Mouse (Mus musculus) forebrain, embryonic 13.5 days (tissue): Measurements from ENCODE around the gene Zmiz1. TPM values are rescaled to one million over a fixed set of nuclear protein-coding genes. Genes with fewer than 3 reads are reported as not detected.
A peak's percentile ranks its signal among the peaks of the same experiment; 100 is the strongest.

Experiments
- ATAC-seq: fragments of 200-750 bp; cut with Nextera tagmentation; 2 replicates; pipeline ENCODE4 v1.8.0; 2017
- H3K27ac ChIP-seq: fragments of 300-500 bp; sonication (generic); 2 replicates; pipeline ENCODE4 v1.5.1; 2015; ENCODE audit warnings: inconsistent platforms, mild to moderate bottlenecking, moderate library complexity
- H3K27me3 ChIP-seq: fragments of 300-500 bp; sonication (generic); 2 replicates; pipeline ENCODE4 v1.6.1; 2015; ENCODE audit warnings: mild to moderate bottlenecking, inconsistent platforms
- H3K36me3 ChIP-seq: fragments of 300-500 bp; sonication (generic); 2 replicates; pipeline ENCODE4 v1.6.1; 2015; ENCODE audit warnings: mild to moderate bottlenecking, inconsistent platforms; ENCODE audit not compliant: poor library complexity, severe bottlenecking
- H3K4me1 ChIP-seq: fragments of 300-500 bp; sonication (generic); 2 replicates; pipeline ENCODE4 v1.6.1; 2015; ENCODE audit warnings: inconsistent platforms
- H3K4me2 ChIP-seq: fragments of 300-500 bp; sonication (generic); 2 replicates; pipeline ENCODE4 v1.6.1; 2015; ENCODE audit warnings: inconsistent platforms, mild to moderate bottlenecking, moderate library complexity
- H3K4me3 ChIP-seq: fragments of 300-500 bp; sonication (generic); 2 replicates; pipeline ENCODE4 v1.5.1; 2015; ENCODE audit warnings: mild to moderate bottlenecking, inconsistent platforms
- H3K9ac ChIP-seq: fragments of 300-500 bp; sonication (generic); 2 replicates; pipeline ENCODE4 v1.6.1; 2015; ENCODE audit warnings: mild to moderate bottlenecking, inconsistent platforms
- H3K9me3 ChIP-seq: fragments of 300-500 bp; sonication (generic); replicated peaks from 2 replicates; pipeline ENCODE4 v1.6.1; 2016; ENCODE audit warnings: inconsistent platforms
- WGBS: fragments of 180-500 bp; shearing (Covaris S2); methylation state at CpG from one replicate; pipeline ENCODE4 v1.1.7; 2015; 5-methylcytosine and 5-hydroxymethylcytosine counted together
- polyA plus RNA-seq: library from polyadenylated mRNA; unstranded; fragments of >200 nt; fragmentation: Nextera tagmentation; extraction: Ambion mirVana; gene quantifications from 2 replicates; pipeline ENCODE4 v1.2.1, GENCODE M21; 2015

The Zmiz1 gene
- polyA plus RNA-seq, 1 experiment from 2014 or later = 57.2 TPM

DNA sequence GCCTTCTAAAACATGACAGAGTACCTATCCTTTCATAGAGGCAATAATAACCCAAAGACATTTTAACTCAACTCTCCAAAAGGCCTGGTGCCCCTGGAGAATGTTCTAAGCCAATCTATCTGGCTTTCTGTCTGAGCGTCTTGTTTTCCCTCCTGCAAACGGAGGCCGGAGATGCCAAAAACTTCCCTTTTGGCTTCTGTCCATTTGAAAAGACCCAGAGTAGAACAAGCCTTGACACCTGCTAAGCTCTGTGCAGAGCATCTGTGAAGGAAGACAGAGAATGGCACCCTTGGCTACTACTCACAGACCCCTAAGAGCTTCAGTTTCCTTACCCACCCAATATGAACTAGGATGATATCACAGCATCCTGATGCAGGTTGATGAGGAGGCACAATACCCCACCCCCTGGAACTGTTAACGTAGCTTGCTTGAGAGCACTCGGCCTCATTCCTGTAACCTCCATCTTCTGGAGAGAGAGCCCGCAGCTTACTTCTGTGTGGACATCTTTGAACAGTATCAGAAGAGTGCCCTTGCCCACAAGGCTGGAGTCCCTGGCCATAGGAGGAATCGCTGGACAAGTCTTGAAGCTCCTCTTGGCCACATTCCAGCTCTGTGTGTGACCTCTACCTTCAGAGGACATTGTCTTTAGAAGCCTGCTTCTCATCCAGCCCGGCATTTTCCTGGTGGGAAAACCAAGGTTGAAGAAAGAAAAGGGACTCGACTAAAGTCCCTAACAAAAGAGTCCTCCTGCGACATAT, 9.1 kb downstream of the Zmiz1 start:
- 70% methylated on average over 10 of the region's 10 CpGs for WGBS
- Histone ChIP-seq H3K4me3 (no peak overlapping the region), H3K4me1 (peaks cover 98% of the 10 kb centered on the region), H3K27me3 (no peaks in the 10 kb centered on the region), H3K36me3 (0 out of 2 replicates have a peak, but pooled peaks cover 3% of the 10 kb centered on the region), H3K9me3 (no peaks in the 10 kb centered on the region), H3K9ac (no peak overlapping the region), H3K27ac (peak overlapping the region; percentile 46), H3K4me2 (0 out of 2 replicates have a peak overlapping the region, but pooled peaks have one; percentile 6)
- no peak for ATAC-seq

GRCm38 (mm10) chr14:25468891-25469529, 10.0 kb downstream of the Zmiz1 start:
- Histone ChIP-seq H3K36me3 (0 out of 2 replicates have a peak, but pooled peaks cover 3% of the 10 kb centered on the region), H3K4me3 (no peak overlapping the region), H3K9ac (no peak overlapping the region), H3K9me3 (no peaks in the 10 kb centered on the region), H3K27me3 (no peaks in the 10 kb centered on the region), H3K27ac (peak overlapping the region; percentile 46), H3K4me1 (peaks cover 98% of the 10 kb centered on the region), H3K4me2 (no peak overlapping the region)
- ATAC-seq = no peak
- 46% methylated on average over 7 of the region's 7 CpGs for WGBS

DNA sequence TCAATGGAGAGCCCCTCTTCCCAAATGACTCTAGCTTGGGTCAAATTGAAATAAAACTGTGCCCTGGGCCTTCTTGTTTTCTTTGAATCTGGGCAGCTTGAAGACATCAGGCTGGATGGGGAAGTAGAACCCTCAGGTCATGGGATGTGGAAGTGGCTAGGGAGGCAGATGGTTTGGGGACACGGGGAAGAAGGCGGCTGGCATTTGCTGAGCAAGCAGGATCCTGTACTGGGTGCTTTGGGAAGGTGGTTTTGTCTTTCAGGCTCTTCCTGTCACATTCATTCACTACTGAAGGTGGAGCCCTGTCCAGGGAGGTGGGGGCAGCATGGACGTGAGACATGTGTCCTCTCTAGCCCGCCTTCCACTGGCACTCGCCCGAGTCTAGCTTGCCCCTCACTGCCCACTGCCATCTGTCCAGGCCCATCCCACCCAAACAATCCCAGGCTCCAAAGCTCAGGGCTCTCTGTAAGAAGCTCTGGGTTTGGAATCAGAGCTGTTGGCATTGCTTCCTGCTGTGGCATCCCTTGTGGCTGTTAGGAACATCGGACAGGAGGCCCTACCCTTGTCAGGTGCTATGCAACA, 11.3 kb downstream of the Zmiz1 start:
- Histone ChIP-seq H3K27me3 (no peaks in the 10 kb centered on the region), H3K4me1 (peaks cover 98% of the 10 kb centered on the region), H3K4me3 (no peak overlapping the region), H3K9me3 (no peaks in the 10 kb centered on the region), H3K27ac (peak overlapping the region; percentile 46), H3K9ac (no peak overlapping the region), H3K4me2 (no peak overlapping the region), H3K36me3 (0 out of 2 replicates have a peak, but pooled peaks cover 6% of the 10 kb centered on the region)
- ATAC-seq = 0 out of 2 replicates have a peak, but pooled peaks have one; percentile 9
- 72% methylated on average over 7 of the region's 7 CpGs for whole genome bisulfite sequencing

- H3K27me3 ChIP-seq = no peaks in the 10 kb centered on the region
- peaks cover 98% of the 10 kb centered on the region for H3K4me1 ChIP-seq
- H3K4me2 ChIP-seq = no peak overlapping the region
- H3K27ac ChIP-seq = peak overlapping the region; percentile 46; the same call in 1 of the 2 replicates
- WGBS = 59% methylated on average over 2 of the region's 2 CpGs
- 0 out of 2 replicates have a peak, but pooled peaks cover 6% of the 10 kb centered on the region for H3K36me3 ChIP-seq
- 0 out of 2 replicates have a peak overlapping the region, but pooled peaks have one; percentile 9 for H3K9ac ChIP-seq
- ATAC-seq = no peak
- H3K9me3 ChIP-seq = no peaks in the 10 kb centered on the region
- no peak overlapping the region for H3K4me3 ChIP-seq
These were observed 12.1 kb downstream of the Zmiz1 start for GRCm38 (mm10) chr14:25471035-25471434.

DNA sequence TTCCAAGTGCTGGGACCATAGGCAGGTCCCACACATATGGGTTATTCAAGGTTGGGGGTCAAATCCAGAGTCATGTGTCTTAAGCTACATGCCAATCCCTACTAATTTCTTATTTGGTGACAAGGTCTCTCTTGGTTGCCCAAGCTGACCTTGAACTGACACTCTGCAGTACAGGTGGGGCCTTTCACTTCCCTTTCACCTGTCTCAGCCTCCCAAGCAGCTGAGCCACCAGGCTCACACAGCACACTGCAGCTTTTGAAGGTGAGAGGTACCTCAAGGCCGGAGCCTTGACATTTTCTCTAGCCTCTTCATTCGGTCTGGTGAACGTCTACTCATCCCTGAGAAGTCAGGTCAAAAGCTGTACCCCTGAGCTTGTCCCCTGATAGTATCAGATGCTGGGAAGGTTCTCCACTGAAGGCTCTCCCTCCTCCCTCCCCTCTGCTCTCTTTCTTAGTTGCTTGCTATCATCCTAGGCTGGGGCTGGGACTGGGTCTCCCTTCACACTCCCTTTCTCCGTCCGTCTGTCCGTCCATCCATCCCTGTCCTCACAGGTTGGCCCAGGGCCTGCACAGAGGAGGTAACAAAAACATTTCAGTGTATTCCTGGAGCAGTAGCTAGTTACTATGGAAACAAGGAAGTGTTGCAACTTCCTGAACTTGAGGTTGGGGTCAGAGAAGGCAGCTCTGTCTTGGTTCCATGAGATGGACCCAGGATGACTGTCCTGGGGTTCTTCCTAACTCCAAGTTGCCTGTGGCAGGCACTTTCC, 13.3 kb downstream of the Zmiz1 start:
- no peak for ATAC-seq
- Histone ChIP-seq H3K4me3 (no peak overlapping the region), H3K9ac (no peak overlapping the region), H3K27ac (no peak overlapping the region; the same call in 1 of the 2 replicates), H3K27me3 (no peaks in the 10 kb centered on the region), H3K4me1 (peaks cover 100% of the 10 kb centered on the region), H3K4me2 (no peak overlapping the region), H3K36me3 (0 out of 2 replicates have a peak, but pooled peaks cover 6% of the 10 kb centered on the region), H3K9me3 (no peaks in the 10 kb centered on the region)
- 88% methylated on average over 6 of the region's 6 CpGs for WGBS

DNA sequence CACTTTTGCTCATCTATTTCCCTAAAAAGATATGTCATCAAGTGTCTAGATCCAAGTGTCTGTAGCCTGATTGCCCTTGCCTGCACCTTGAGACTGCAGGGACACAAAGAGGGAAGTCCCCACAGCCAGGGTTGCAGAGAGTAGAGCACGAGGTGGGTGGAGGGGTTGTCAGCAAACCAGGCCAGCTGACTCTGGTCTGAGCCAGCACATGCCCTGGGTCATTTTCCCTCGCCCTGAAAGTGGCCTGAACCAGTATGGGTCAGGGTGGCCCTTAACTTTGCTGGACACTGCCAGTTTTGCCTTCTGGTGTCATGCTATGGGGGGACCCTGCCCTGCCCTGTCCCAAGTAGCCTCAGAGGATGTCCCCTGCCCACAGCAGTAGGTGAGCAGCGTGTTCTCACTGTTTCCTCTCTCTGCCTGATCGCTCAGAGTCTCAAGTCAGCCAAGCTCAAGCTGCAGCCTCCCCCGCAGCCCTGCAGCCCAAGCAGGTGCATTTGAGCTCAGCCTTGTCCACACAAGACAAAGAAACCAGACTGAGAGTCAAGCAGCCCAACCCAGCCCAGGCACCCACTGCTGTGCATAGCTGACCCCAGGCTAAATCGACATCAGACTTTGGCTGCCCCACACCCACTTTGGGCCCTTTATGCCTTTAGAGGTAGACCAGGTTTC, 14.1 kb downstream of the Zmiz1 start:
- Histone ChIP-seq H3K9ac (no peak overlapping the region), H3K4me1 (peaks cover 100% of the 10 kb centered on the region), H3K36me3 (0 out of 2 replicates have a peak, but pooled peaks cover 5% of the 10 kb centered on the region), H3K9me3 (no peaks in the 10 kb centered on the region), H3K27ac (peak overlapping the region; percentile 53), H3K4me2 (no peak overlapping the region), H3K4me3 (no peak overlapping the region), H3K27me3 (no peaks in the 10 kb centered on the region)
- 55% methylated on average over 6 of the region's 6 CpGs for WGBS
- ATAC-seq = no peak

DNA sequence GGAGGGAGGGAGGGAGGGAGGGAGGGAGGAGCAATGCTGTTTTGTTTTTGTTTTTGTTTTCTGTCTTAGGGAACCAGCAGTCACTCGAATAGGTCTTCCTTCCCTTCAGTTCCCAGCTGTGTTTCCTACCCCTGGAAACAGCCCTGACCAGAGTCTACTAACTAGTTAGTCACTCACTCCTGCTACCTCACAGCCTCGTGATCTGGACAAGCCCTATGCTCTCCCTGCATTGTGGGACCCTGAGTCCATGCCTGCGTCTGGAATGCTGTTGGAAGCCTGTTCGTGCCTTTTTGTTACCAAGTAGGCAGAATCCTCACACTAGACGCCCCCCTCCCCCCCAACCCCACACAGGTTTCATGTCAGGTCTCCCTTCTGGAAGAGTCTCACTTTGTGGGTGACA, 15.0 kb downstream of the Zmiz1 start:
- Histone ChIP-seq H3K4me1 (peaks cover 100% of the 10 kb centered on the region), H3K4me2 (no peak overlapping the region), H3K27ac (no peak overlapping the region)

DNA sequence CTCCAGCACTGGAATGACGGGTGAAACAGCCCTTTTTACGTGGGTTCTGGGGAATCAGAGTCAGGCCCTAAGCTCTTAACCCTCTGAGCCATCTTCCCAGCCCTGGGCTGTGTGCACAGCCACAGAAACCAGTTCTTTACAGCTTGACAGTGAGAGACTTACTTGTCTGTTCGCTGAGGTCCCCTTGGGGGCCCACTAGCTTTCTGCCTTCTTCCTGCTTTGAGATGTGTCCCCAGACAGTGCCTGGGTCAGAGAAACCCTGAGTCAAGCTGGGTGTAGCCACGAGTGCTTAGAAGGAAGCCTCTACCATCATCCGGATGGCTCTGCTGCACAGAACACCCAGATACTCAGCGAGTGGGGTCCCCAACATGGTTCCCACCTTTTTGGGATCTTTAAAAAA, 15.7 kb downstream of the Zmiz1 start:
- Histone ChIP-seq H3K27ac (peak overlapping the region; percentile 57), H3K36me3 (0 out of 2 replicates have a peak, but pooled peaks cover 3% of the 10 kb centered on the region), H3K27me3 (no peaks in the 10 kb centered on the region), H3K9ac (no peak overlapping the region), H3K9me3 (no peaks in the 10 kb centered on the region), H3K4me2 (no peak overlapping the region), H3K4me1 (peaks cover 100% of the 10 kb centered on the region), H3K4me3 (no peak overlapping the region)
- ATAC-seq = no peak
- WGBS = 60% methylated on average over 6 of the region's 6 CpGs

More for the DNA sequence above, 15.0 kb downstream of the Zmiz1 start:
- H3K9me3 ChIP-seq = no peaks in the 10 kb centered on the region
- H3K27me3 ChIP-seq = no peaks in the 10 kb centered on the region
- no peak overlapping the region for H3K9ac ChIP-seq
- no peak overlapping the region for H3K4me3 ChIP-seq
- no peak for ATAC-seq
- 0 out of 2 replicates have a peak, but pooled peaks cover 3% of the 10 kb centered on the region for H3K36me3 ChIP-seq
- 48% methylated on average over 5 of the region's 5 CpGs for WGBS

GRCm38 (mm10) chr14:25476048-25476447, 17.1 kb downstream of the Zmiz1 start:
- peak overlapping the region; percentile 17; the same call in 1 of the 2 replicates for H3K9ac ChIP-seq
- H3K36me3 ChIP-seq = 0 out of 2 replicates have a peak, but pooled peaks cover 3% of the 10 kb centered on the region
- H3K4me3 ChIP-seq = no peak overlapping the region
- ATAC-seq = no peak
- no peaks in the 10 kb centered on the region for H3K9me3 ChIP-seq
- H3K4me1 ChIP-seq = peaks cover 100% of the 10 kb centered on the region
- H3K27ac ChIP-seq = peak overlapping the region; percentile 89; the same call in 1 of the 2 replicates
- no peak overlapping the region for H3K4me2 ChIP-seq
- WGBS = 57% methylated on average over 9 of the region's 9 CpGs
- no peaks in the 10 kb centered on the region for H3K27me3 ChIP-seq

- H3K27me3 ChIP-seq = no peaks in the 10 kb centered on the region
- no peak overlapping the region for H3K4me3 ChIP-seq
- H3K4me1 ChIP-seq = peaks cover 100% of the 10 kb centered on the region
- H3K9ac ChIP-seq = peak overlapping the region; percentile 17; the same call in 1 of the 2 replicates
- H3K36me3 ChIP-seq = peaks cover 5% of the 10 kb centered on the region; the same call in 1 of the 2 replicates
- no peaks in the 10 kb centered on the region for H3K9me3 ChIP-seq
- no peak overlapping the region for H3K4me2 ChIP-seq
- no peak for ATAC-seq
- 78% methylated on average over 3 of the region's 3 CpGs for WGBS
- peak overlapping the region; percentile 89 for H3K27ac ChIP-seq
These were observed 17.5 kb downstream of the Zmiz1 start for GRCm38 (mm10) chr14:25476453-25476852.

- H3K4me1 ChIP-seq = peaks cover 100% of the 10 kb centered on the region
- H3K9me3 ChIP-seq = no peaks in the 10 kb centered on the region
- H3K4me3 ChIP-seq = no peak overlapping the region
- no peak overlapping the region for H3K4me2 ChIP-seq
- H3K27ac ChIP-seq = peak overlapping the region; percentile 89
- ATAC-seq = no peak
- no peaks in the 10 kb centered on the region for H3K27me3 ChIP-seq
- 0 out of 2 replicates have a peak overlapping the region, but pooled peaks have one; percentile 9 for H3K9ac ChIP-seq
- WGBS = 78% methylated on average over 7 of the region's 7 CpGs
- peaks cover 11% of the 10 kb centered on the region; the same call in 1 of the 2 replicates for H3K36me3 ChIP-seq
These were observed 18.3 kb downstream of the Zmiz1 start for GRCm38 (mm10) chr14:25477268-25477667.
